Mouse (Mus musculus) cerebellum, adult 2 months (tissue): ENCODE results near the gene Crtc2.

Experiments
- CTCF ChIP-seq: fragments of 200-500 bp; IDR thresholded peaks from 2 replicates; pipeline ENCODE4 v1.5.1; 2011; ENCODE audit warnings: low read depth, mild to moderate bottlenecking, control low read depth, low read length, moderate library complexity, borderline replicate concordance; ENCODE audit not compliant: insufficient read depth
- POLR2A ChIP-seq: fragments of 200-500 bp; IDR thresholded peaks from 2 replicates; pipeline ENCODE4 v1.6.1; 2011; ENCODE audit warnings: low read length, control low read depth, borderline replicate concordance; ENCODE audit not compliant: insufficient read depth

DNA sequence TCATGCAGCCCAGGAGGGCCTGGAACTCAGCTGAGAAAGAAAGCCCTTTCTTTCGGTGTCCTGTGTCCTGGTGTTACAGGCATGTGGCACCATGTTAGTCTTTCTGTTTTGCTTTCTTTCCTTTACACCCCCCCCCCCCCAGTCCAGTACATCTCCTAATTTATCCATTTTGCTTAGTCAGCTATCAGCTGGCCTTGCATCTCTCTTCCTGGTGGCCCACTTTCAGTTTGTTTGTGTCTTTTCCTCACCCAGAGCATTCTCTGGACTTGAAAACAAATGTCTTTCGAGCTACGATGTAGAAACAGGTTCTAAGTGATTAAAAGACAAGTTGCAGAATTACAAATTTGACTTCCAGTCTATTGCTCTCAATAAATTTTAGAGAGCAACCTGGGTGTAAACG, 31.5 kb upstream of the Crtc2 start:
- TF ChIP-seq POLR2A (no peak), CTCF (no peak)
